Mouse (Mus musculus) kidney, embryonic 14.5 days (tissue): ENCODE results near the gene Mb. TPM values are rescaled to one million over a fixed set of nuclear protein-coding genes. Genes with fewer than 3 reads are reported as not detected.

Experiments used
- ATAC-seq: fragments of 200-750 bp; cut with Nextera tagmentation; 2 replicates; pipeline ENCODE4 v1.8.0; 2017; ENCODE audit warnings: moderate number of reproducible peaks, mild to moderate bottlenecking, moderate TSS enrichment, moderate library complexity; ENCODE audit not compliant: low FRiP score, low TSS enrichment
- H3K27ac ChIP-seq: fragments of 300-500 bp; sonication (generic); 2 replicates; pipeline ENCODE4 v1.5.1; 2014; ENCODE audit warnings: low read depth, mild to moderate bottlenecking, low read length, moderate library complexity, mixed read lengths
- H3K27me3 ChIP-seq: fragments of 300-500 bp; sonication (generic); 2 replicates; pipeline ENCODE4 v1.6.1; 2014; ENCODE audit warnings: mild to moderate bottlenecking, low read length; ENCODE audit not compliant: control insufficient read depth, insufficient read depth
- H3K36me3 ChIP-seq: fragments of 300-500 bp; sonication (generic); 2 replicates; pipeline ENCODE4 v1.6.1; 2014; ENCODE audit warnings: low read length, mixed read lengths; ENCODE audit not compliant: control insufficient read depth, insufficient read depth
- H3K4me1 ChIP-seq: fragments of 300-500 bp; sonication (generic); 2 replicates; pipeline ENCODE4 v1.6.1; 2014; ENCODE audit warnings: low read length, mixed read lengths; ENCODE audit not compliant: control insufficient read depth, insufficient read depth
- H3K4me2 ChIP-seq: fragments of 300-500 bp; sonication (generic); replicated peaks from 2 replicates; pipeline ENCODE4 v1.6.1; 2014; ENCODE audit warnings: low read depth, mild to moderate bottlenecking, low read length
- H3K4me3 ChIP-seq: fragments of 300-500 bp; sonication (generic); 2 replicates; pipeline ENCODE4 v1.5.1; 2014; ENCODE audit warnings: mild to moderate bottlenecking, low read length
- H3K9ac ChIP-seq: fragments of 300-500 bp; sonication (generic); 2 replicates; pipeline ENCODE4 v1.6.1; 2014; ENCODE audit warnings: low read depth, mild to moderate bottlenecking, low read length, moderate library complexity
- H3K9me3 ChIP-seq: fragments of 300-500 bp; sonication (generic); 2 replicates; pipeline ENCODE4 v1.6.1; 2016; ENCODE audit warnings: low read length; ENCODE audit not compliant: control insufficient read depth
- WGBS: fragments of 180-500 bp; shearing (Covaris S2); extraction: QIAGEN DNeasy Blood & Tissue Kit; methylation state at CpG from one replicate; pipeline ENCODE4 v1.1.7; 2014; 5-methylcytosine and 5-hydroxymethylcytosine counted together
- polyA plus RNA-seq: library from polyadenylated mRNA; unstranded; fragments of >200 nt; fragmentation: Nextera tagmentation; extraction: Ambion mirVana; gene quantifications from 2 replicates; pipeline ENCODE4 v1.2.1, GENCODE M21; 2014

Gene Mb
- polyA plus RNA-seq, 1 experiment from 2014 or later: 0.60 TPM

DNA sequence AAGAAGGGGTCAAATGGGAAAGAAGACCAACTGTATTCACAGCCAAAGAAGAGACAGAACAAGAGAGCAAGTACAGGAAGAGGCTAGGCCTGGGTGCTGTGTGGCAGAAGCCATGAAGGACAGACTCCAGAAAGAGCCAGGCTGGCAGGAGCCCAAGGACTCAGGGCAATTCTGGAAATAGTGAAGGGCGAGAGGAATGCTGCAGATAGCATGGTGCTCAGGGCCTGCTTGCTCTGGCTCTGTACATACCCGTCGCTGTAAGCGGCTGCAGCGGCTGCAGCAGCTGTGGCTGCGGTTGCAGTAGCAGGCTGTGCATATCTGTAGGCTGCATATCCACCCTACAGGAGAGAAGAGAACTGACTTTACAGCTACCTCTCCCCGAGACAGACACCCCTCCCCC, 35.3 kb upstream of the Mb start:
- Histone ChIP-seq H3K9me3 (no peaks in the 10 kb centered on the region), H3K27me3 (no peaks in the 10 kb centered on the region), H3K4me1 (no peaks in the 10 kb centered on the region), H3K36me3 (peaks cover 58% of the 10 kb centered on the region), H3K4me3 (no peak overlapping the region), H3K4me2 (no peak overlapping the region), H3K27ac (no peak overlapping the region), H3K9ac (no peak overlapping the region)
- no peak for ATAC-seq
- 97% methylated on average over 7 of the region's 7 CpGs for WGBS

DNA sequence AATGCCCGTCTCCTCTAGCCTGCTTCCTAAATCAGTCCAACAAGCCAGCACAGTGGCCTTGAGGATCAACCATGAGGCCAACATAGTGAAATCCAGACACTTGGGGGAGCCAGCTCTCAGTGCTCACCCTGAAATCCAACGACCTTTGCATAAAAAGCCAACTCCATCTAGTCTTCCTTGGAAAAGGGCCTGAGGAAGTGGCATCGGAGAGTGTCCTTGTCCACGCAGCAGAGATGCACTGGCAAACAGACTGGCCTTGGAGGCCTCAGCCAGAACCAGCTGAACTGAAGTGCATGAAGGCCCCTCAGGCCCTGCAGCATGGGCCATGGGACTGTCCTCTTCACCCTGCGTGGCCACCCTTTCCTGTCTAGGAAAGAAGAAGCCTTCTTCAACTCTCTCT, 31.0 kb upstream of the Mb start:
- H3K4me2 ChIP-seq: no peak overlapping the region
- H3K27me3 ChIP-seq: no peaks in the 10 kb centered on the region
- no peak overlapping the region for H3K9ac ChIP-seq
- no peaks in the 10 kb centered on the region for H3K4me1 ChIP-seq
- H3K4me3 ChIP-seq: no peak overlapping the region
- H3K36me3 ChIP-seq: peaks cover 58% of the 10 kb centered on the region
- H3K9me3 ChIP-seq: no peaks in the 10 kb centered on the region
- WGBS: 72% methylated on average over 5 of the region's 5 CpGs
- no peak overlapping the region for H3K27ac ChIP-seq
- ATAC-seq: no peak

DNA sequence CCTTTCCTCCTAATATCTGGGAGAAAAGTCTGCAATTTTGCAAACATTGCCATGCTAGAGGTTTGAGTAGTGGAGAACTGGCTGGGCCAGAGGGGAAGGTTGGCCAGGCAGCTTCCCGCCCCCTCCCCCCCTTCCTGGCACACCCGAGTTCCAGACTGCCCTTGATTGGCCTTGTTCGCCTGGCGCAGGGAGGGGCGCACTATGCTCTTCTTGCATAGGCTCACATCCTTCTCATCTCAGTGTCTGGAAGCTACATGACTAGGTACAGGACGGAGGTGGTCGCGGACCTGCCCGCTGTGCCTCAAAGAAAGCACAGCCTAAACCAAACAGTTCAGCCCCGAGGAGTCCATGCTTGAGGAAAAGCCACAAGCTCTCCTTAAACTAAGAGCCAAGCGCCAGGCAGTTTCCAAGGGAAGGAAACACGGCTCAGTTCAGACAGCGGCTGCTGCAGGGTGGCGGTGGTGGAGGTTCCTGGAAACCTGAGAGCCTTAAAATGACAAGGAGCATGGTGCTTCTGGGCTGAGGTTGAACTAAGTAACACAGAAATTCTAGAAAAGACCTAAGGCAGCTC, 30.3 kb upstream of the Mb start:
- Histone ChIP-seq H3K4me2 (no peak overlapping the region), H3K27ac (no peak overlapping the region), H3K4me3 (no peak overlapping the region), H3K4me1 (no peaks in the 10 kb centered on the region), H3K9me3 (no peaks in the 10 kb centered on the region), H3K9ac (no peak overlapping the region), H3K27me3 (no peaks in the 10 kb centered on the region), H3K36me3 (peaks cover 56% of the 10 kb centered on the region)
- no peak for ATAC-seq
- WGBS: 69% methylated on average over 14 of the region's 14 CpGs

DNA sequence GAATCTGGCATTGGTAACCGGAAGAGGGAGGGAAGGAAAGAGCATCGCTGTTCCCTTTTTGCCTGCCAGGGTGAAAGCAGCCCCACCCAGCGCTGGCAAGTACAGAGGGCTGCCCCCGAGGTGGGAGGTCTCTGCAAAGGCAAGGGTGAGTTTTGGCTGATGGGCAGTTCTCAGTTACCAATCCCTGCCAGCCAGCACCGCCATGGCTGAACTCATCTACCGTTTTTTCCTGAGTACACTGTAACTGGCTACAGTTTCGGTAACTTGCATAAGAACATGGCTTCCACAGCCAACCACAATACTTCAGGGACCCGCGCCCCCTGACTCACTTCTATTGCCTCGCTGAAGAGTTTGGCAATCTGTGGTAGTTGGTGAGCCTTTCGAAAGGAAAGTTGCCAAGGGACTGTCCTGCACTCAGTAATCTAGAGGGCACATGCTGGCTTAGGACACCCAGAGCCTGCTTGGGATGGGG, 29.5 kb upstream of the Mb start:
- Histone ChIP-seq H3K9ac (no peak overlapping the region), H3K9me3 (no peaks in the 10 kb centered on the region), H3K36me3 (peaks cover 49% of the 10 kb centered on the region), H3K27me3 (no peaks in the 10 kb centered on the region), H3K4me2 (no peak overlapping the region), H3K27ac (no peak overlapping the region), H3K4me3 (no peak overlapping the region), H3K4me1 (no peaks in the 10 kb centered on the region)
- 82% methylated on average over 11 of the region's 11 CpGs for WGBS
- no peak for ATAC-seq

DNA sequence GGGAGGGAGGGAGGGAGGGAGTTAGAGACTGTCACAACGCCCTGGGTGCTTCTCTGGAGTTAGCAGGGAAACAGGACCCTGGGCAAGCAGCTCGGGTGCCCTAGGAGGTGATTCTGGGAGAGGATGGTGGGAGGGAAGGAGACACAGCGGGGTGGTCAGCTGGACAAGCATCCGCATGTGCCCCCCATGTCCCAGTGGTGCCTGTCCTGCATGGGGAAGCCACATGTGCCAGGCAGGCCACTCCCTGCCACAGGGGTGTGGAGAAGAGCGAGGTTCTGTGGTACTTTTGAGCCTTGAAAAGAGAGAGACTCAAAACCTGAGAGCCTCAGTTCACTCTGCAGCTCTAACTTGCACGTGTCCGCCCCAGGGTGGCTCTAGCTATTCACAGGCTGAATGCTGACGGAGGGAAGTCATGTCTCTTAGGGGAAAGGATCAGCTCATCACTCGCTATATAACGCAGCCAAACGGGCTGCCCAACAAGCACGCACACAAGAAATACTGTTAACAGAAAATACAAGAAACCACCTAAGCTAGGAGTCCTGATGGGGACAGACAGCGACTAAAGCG, 28.9 kb upstream of the Mb start:
- Histone ChIP-seq H3K27ac (no peak overlapping the region), H3K27me3 (no peaks in the 10 kb centered on the region), H3K36me3 (peaks cover 44% of the 10 kb centered on the region), H3K9me3 (no peaks in the 10 kb centered on the region), H3K4me2 (no peak overlapping the region), H3K4me3 (no peak overlapping the region), H3K9ac (no peak overlapping the region), H3K4me1 (no peaks in the 10 kb centered on the region)
- no peak for ATAC-seq
- 83% methylated on average over 14 of the region's 14 CpGs for WGBS

DNA sequence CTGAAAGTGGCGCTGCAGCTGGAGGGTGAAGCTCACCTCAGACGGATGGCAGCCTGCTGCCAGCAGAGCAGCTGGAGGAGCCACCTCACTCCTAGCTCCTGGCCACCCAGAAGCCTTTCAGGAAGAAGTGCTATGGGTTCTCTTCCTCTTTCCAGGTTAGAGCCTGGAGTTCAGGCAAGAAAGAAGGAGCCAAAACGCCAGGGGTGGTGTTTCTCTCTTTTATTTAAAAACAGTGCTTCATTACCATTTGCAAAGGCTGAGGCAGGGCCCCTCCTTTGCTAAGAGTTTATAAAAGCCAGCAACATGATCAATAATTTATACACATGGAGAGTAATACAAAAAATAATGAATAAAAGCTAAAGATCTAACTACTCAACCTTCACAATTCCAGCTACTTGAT, 28.3 kb upstream of the Mb start:
- Histone ChIP-seq H3K9me3 (no peaks in the 10 kb centered on the region), H3K9ac (no peak overlapping the region), H3K4me3 (no peak overlapping the region), H3K27ac (no peak overlapping the region), H3K27me3 (no peaks in the 10 kb centered on the region), H3K4me2 (no peak overlapping the region), H3K4me1 (no peaks in the 10 kb centered on the region), H3K36me3 (peaks cover 44% of the 10 kb centered on the region)
- 73% methylated on average over 3 of the region's 3 CpGs for WGBS
- no peak for ATAC-seq

DNA sequence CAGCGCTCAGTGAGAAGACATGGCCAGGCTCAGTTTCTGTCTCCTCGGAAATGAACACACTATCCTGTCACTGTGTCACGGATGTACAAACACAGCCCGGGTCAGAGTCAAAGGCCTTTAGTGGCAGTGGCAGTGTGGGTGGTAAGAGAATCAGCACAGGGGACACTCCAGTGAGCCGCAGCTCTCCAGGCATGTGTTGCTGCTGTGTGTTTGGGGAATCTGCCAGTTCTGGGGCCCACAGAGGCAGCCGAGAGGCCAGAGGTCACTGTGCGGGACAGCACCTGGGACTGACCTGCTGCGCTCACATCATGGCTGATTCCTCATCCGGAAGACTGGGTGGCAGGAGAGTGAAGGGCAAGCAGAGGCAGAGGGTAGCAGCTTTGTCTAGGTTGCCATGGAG, 27.4 kb upstream of the Mb start:
- H3K27me3 ChIP-seq: no peaks in the 10 kb centered on the region
- no peak for ATAC-seq
- no peaks in the 10 kb centered on the region for H3K4me1 ChIP-seq
- no peak overlapping the region for H3K9ac ChIP-seq
- no peaks in the 10 kb centered on the region for H3K9me3 ChIP-seq
- H3K27ac ChIP-seq: no peak overlapping the region
- H3K36me3 ChIP-seq: peaks cover 41% of the 10 kb centered on the region
- H3K4me3 ChIP-seq: no peak overlapping the region
- 92% methylated on average over 9 of the region's 9 CpGs for WGBS
- H3K4me2 ChIP-seq: no peak overlapping the region

DNA sequence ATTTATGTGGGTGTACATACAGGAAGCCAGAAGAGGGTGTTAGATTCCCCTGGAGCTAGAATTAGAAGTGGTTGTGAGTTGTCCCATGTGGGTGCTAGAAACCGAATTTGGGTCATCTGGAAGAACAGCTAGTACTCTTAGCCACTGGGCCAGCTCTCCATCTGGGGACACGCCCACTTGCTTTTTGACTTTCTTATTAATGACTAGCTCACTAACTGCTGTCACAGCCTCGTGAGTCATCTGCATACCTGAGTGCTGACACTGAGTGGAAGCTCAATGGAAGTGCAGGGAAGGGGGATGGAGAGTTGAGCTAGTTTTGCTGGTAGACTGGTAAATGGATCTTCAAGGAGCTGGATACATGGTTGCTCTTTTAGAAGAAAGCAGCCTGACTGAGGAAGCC, 26.1 kb upstream of the Mb start:
- H3K4me3 ChIP-seq: no peak overlapping the region
- H3K36me3 ChIP-seq: peaks cover 27% of the 10 kb centered on the region; the same call in 1 of the 2 replicates
- no peak overlapping the region for H3K4me2 ChIP-seq
- no peak overlapping the region for H3K27ac ChIP-seq
- H3K4me1 ChIP-seq: peaks cover 6% of the 10 kb centered on the region; the same call in 1 of the 2 replicates
- H3K27me3 ChIP-seq: no peaks in the 10 kb centered on the region
- WGBS: 82% methylated on average over 3 of the region's 3 CpGs
- no peaks in the 10 kb centered on the region for H3K9me3 ChIP-seq
- ATAC-seq: no peak
- no peak overlapping the region for H3K9ac ChIP-seq

DNA sequence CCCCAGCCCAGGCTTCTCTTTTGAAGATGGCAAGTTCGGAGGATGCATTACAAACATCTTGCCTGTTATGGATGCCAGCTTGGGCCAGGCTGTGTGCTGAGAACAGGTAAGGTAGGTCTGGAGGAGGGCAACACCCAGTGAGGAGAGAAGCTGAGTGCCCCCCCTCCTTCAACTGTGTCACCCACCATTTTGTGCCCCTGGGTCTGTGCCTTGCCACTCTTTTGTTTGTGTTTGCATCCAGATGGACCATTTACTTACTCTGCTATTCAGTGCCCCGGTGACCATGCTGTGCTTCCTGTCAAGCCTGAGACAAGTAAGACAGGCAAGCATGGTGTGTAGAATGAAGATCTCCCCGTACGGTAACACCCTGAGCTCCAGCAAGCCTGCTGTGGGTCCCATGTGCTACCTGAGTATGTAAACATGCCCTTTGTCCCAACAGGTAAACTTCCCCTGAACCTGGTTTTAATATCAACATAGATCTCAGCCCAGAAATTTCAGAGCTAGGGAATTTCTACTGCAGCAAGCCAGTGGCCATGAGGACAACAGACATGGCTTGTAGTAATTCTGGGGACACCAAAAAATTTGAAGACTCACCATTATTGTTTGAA, 22.2 kb upstream of the Mb start:
- Histone ChIP-seq H3K4me1 (peaks cover 7% of the 10 kb centered on the region; the same call in 1 of the 2 replicates), H3K9ac (no peak overlapping the region), H3K27ac (no peak overlapping the region), H3K9me3 (no peaks in the 10 kb centered on the region), H3K27me3 (no peaks in the 10 kb centered on the region), H3K4me3 (no peak overlapping the region), H3K36me3 (peaks cover 12% of the 10 kb centered on the region; the same call in 1 of the 2 replicates), H3K4me2 (no peak overlapping the region)
- WGBS: 84% methylated on average over 4 of the region's 4 CpGs
- no peak for ATAC-seq
